Mouse (Mus musculus) skeletal muscle tissue, adult 2 months (tissue): ENCODE results near the gene Prkra.
A peak's percentile ranks its signal among the peaks of the same experiment; 100 is the strongest.

Experiments used
- DNase-seq: peaks from one replicate; pipeline ENCODE4 v3.0.0-alpha.2; 2012; ENCODE audit warnings: low read depth, low spot score

The Prkra gene

GRCm38 (mm10) chr2:76647883-76648570 is at the start of gene Prkra, which contains the start of gene Pjvk:
Gene Prkra (minus strand): TSS chr2:76648015.
Gene Pjvk (plus strand): TSS chr2:76648476.
- peak; percentile 96 for DNase-seq

DNA sequence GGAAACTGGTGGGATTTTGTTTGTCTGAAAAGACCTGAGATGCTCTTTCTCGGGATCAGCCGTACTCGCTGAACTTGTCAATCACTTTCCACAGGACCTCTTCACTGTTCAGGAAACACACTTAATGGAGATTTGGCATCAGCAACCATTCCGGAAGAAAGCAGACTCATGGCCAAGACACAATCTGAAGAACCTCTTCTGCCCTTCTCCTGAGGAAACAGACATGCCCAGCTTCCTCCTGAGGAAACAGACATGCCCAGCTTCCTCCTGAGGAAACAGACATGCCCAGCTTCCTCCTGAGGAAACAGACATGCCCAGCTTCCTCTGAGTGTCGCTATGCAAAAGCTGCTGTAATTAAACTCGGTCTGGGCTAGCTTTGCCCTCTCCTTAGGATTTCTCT is 47.5 kb upstream of the Prkra start:
- no peak for DNase-seq

- no peak for DNase-seq
Observed at GRCm38 (mm10) chr2:76693765-76694164, 46.0 kb upstream of the Prkra start.

- peak; percentile 84 for DNase-seq
Observed at GRCm38 (mm10) chr2:76690436-76691204, 42.8 kb upstream of the Prkra start.

GRCm38 (mm10) chr2:76688162-76688561 is 40.3 kb upstream of the Prkra start:
- no peak for DNase-seq

GRCm38 (mm10) chr2:76687608-76688007 is 39.8 kb upstream of the Prkra start:
- no peak for DNase-seq

DNA sequence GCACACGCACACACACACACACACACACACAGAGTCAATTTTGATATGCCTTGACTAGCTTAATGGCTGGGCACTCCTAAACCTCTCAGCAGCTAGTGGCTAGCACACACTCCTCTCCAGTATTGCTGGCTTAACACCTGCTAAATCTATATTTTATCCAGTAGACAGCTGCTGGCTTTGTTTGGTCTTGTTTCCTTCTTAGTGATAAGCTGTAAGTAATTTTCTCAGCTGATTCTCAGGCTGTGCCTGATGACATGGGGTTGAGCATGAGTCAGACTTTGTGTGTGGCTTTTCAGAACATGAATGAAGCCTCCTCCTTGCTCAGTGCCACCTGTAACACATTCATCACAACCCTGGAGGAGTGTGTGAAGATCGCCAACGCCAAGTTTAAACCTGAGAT is 39.2 kb upstream of the Prkra start:
- no peak for DNase-seq

DNA sequence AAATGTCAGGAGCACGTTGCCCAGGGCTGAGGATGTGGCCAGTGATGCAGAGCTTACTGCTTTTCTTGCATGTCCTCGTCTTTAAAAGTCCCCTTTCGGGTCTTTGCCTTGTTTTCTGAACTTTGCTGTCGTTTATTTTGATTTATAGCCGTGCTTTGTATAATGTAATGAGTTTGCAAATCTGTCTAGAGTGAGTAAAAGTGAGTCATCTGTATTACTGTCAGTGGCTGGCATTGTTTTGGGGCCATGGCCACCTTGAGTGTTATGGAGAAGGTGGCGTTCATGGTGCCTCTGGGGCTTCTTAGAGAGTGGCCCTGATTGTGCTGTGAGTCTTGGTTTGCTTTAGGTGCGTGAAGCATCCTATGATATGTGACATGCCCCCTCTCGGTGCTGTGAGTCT is 34.5 kb upstream of the Prkra start:
- no peak for DNase-seq

DNA sequence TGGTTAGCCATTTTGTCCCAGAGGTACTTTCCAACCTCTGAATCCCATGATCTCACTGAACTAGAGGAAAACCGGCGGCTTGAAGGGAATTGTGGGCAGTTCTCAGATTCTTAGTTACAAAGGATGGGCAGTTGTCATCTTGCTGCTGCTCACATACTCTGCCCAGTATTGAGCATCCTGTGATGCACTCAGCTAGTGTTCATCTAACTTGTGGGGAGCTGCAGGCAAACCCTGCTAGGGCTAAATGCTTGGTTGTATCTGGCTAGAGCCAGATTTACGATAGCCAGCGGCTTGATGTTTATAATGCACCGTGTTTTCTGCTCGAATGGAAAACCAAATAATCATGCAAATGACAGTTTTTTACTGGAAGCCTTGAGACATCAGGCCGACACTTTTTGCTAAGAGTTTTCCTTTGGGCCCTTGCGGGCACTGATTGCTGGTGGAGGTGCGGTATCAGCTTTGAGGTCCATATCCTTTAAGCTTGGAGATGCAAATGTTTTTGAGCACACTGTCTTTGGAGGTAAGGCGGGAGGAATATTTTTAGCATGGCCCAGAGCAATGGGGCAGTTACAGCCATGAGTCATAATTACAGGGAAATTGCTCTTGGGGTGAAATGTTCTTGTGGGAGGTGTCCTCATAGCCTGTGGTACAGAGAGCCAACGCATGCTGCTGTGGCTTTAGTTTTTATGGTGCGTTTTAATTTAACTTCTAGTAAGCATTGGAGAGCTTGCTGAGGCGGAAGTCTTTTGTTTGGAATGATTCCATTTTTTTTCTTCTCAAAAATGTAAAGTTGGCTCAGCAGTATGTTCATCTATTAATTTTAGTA is 28.8 kb upstream of the Prkra start:
- DNase-seq: no peak

DNA sequence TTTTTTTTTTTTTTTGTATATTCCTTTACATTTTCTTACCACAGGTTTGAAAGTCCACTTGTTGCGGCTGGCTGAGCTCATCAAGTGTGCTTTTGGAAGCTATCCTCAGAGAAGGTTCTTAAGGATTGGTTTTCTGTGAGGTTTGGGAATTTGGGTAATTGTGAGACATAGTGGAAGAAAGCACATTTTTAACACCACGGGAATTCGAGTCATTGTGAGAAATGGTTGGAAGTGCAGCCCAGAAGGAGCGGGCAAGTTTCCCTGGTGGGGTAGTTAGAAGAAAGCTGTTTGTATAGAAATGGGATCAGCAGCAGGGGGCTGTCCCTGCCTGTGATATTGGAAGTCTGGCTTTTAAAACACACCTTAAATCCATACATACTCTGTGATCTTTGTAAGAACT is 28.1 kb upstream of the Prkra start:
- DNase-seq: no peak

GRCm38 (mm10) chr2:76675451-76675850 is 27.6 kb upstream of the Prkra start:
- DNase-seq: no peak

DNA sequence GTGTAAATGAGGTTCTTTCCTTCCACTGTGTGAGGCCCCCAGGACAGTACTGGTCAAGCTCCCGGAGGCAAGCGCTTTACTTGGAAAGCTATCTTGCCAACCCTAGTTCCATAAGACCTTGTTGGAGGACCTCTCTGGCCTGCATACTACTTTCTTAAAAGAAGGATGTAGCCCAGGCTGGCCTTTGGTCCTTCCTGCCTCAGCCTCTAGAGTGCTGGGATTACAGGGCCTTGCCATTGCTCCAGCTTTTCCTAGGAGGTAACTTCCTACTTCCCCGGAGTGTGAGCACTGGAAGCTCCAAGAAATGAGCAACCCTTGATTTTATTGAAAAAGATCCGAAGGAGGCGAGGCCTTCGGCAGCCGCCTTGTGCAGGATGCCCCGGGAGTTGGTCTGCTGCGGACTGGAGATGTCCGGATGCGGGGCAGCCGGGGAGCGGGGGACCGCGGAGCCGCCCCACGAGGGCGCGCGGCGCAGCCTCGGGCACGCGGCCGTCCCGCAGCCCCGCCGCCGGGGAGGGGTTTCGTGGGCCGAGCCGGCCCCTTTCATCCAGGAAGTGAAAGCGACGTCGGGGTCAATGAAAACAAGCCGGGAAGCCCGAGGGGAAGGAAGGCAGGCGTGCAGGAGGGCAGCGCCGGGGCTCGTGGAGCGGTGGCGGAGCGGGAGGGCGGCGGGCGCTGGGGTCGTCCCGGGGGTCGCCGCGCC is 27.1 kb upstream of the Prkra start, which contains the start of gene Plekha3:
TSS of gene Plekha3 (plus strand) at position 557 of the 703 bp plus-strand sequence.
- peak; percentile 55 for DNase-seq

DNA sequence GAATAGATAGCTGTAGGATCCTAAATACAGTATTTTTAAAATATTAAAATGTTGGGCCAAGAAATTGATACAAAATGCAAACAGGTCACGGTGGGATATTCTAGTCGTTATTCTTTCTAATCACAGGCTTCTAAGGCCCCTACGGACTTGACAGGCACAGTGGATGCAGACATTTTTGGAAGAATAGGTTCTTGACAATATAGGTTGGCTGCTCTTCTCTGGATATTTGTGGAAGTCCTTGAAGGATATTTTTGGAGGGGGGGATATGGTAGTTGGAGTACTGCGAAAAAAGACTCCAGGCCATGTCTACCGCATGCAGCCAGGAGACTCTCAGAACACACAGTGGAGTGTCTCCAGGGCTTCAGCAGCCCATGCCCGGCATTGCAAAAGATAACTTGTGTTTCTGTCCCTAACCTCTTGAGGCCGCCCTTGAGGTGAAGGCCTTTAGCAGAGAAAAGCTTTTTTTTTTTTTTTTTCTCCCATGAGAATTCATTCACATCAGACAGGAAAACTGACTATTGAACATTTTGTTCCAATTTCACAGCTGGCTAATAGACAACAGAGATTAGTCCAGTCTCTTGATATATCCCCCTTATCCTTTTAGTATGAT is 25.8 kb upstream of the Prkra start:
- no peak for DNase-seq

DNA sequence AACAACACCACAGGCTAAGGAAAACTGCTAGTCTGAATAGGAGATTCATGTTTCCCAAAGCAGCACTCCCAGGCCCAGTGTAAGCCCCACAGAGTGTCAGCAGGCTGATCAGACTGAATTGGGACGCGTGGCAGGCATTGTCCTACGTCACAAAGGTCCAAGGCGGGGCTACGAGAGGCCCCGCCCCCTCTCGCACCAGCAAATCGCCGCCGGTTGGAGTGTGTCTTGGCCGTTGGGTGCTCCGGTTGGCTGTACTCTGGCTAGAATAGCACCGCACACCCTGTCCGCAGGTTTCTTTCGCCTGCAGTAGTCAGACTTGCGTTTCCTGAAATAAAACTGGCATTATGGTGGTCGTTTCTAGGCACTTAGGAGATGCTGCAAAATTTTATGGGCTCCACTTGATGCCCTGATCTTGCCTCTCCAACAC is 25.2 kb upstream of the Prkra start, which contains the start of gene Fkbp7:
TSS of gene Fkbp7 (minus strand) at position 151 of the 427 bp plus-strand sequence.
- DNase-seq: peak; percentile 89

GRCm38 (mm10) chr2:76672134-76672745 is 24.4 kb upstream of the Prkra start:
- no peak for DNase-seq

DNA sequence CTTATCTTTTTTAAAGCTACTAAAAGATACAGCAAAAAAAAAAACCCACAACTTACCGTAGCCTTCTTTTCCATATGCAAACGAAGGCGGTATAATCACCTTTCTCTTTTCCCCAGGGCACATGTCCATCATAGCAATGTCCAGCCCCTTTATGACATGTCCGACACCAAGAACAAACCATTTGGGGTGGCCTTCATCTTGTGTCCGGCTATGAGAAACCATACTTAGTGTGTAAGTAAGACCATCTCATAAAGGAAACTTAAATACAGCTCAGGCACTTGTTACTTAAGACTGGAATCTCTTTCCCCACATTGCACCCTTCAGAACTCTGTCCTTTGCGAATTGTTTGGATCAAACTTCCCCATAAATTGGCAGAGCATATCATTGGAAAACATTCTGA is 23.8 kb upstream of the Prkra start:
- DNase-seq: no peak

GRCm38 (mm10) chr2:76667200-76667599 is 19.4 kb upstream of the Prkra start:
- DNase-seq: no peak

- no peak for DNase-seq
Observed at GRCm38 (mm10) chr2:76665531-76665930, 17.7 kb upstream of the Prkra start.

DNA sequence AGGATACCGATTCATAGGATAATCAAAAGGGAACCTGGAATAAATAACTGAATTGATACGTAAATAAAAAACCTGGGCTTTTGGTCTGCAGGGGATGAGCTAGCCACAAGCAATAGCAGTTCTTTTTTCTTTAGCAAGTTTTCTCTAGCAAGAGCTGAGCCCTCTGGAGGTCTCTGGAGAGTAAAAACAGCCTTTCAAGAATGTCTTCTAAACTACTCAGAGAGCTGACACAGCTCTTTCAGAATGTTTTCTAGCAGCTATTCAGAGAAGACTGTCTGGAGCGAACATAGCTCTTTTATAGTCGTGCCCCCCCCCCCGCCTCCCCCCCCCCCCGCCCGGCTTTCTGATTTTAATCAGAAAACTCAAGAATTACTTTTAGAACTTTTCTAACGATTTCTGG is 11.6 kb upstream of the Prkra start:
- no peak for DNase-seq

DNA sequence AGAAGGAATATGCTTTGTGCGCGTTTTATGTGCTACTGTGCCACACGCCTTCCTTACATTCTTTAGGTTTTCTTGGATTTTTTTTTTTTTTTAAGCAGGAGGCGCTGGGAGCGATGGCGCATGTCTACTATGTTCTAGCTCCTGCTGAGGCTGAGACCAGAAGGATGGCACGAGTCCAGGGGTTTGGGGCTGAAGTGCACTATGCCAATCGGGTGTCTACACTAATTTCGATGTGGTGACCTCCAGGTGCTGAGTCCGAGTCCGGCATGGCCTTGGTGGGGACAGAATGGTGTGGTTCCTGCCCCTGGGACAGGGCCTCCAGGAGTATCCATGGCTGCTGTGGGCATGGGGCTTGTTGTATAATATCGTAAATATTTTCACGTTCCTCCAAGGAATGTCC is 10.7 kb upstream of the Prkra start:
- no peak for DNase-seq

DNA sequence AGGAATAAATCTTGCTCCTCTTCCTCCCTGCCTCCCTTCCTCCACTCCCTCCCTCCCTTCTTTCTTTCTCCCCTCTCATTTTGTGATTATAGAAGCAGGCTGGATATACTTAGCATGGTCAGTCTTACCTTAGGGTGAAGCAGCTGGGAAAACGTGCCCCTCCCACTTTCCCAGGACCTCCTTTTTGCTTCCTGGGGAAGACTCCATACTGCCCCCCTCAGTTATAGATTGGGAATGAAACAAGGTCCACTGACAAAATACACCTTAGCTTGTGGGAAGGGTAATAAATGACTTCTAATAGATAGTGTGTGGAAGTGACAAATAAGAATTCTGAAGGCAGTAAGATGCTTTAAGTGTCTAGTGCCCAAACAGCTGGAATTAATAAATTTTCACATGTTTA is 8.2 kb upstream of the Prkra start:
- no peak for DNase-seq
